Mouse (Mus musculus) layer of hippocampus, adult 2 months (tissue): ENCODE data around the gene Cd109. TPM values are rescaled to one million over a fixed set of nuclear protein-coding genes. Genes with fewer than 3 reads are reported as not detected.

Source experiments
- DNase-seq, 2 experiments: peaks; one replicate each; pipeline ENCODE4 v3.0.0; 2022; ENCODE audit warnings: low spot score in 2 of 2
- H3K27ac ChIP-seq: fragments of 200-600 bp; 2 replicates; pipeline ENCODE4 v1.8.1; 2022
- H3K4me3 ChIP-seq: fragments of 200-600 bp; 2 replicates; pipeline ENCODE4 v1.8.1; 2022; ENCODE audit warnings: mild to moderate bottlenecking
- CTCF ChIP-seq: fragments of 200-600 bp; conservative IDR thresholded peaks from 2 replicates; pipeline ENCODE4 v1.8.1; 2022; ENCODE audit warnings: antibody characterized with exemption, mild to moderate bottlenecking, moderate library complexity
- total RNA-seq, 2 experiments: library from RNA; stranded (reverse); gene quantifications; 2 replicates each; pipeline ENCODE4 v1.2.3; 2021

Cd109 gene
- total RNA-seq, 2 experiments from 2014 or later, result 3.1 to 3.5 TPM

- no peak for TF ChIP-seq CTCF
- no peak for DNase-seq
- no peak overlapping the region for H3K4me3 ChIP-seq
- H3K27ac ChIP-seq, result no peak overlapping the region
These were observed 56.2 kb downstream of the Cd109 start for GRCm38 (mm10) chr9:78671446-78671985.

GRCm38 (mm10) chr9:78700691-78701090 lies 85.3 kb downstream of the Cd109 start:
- DNase-seq, result peak; percentile 35 to 68
- Histone ChIP-seq H3K4me3 (no peak overlapping the region), H3K27ac (no peak overlapping the region)
- TF ChIP-seq CTCF, result peak; percentile 84

- Histone ChIP-seq H3K27ac (no peak overlapping the region), H3K4me3 (no peak overlapping the region)
- DNase-seq, result no peak
- TF ChIP-seq CTCF, result no peak
These were observed 87.3 kb downstream of the Cd109 start for GRCm38 (mm10) chr9:78702509-78703239.

GRCm38 (mm10) chr9:78720888-78721798 lies 105.8 kb downstream of the Cd109 start:
- Histone ChIP-seq H3K27ac (no peak overlapping the region), H3K4me3 (no peak overlapping the region)
- TF ChIP-seq CTCF, result peak; percentile 71
- DNase-seq, result no peak

- TF ChIP-seq CTCF, result no peak
- no peak for DNase-seq
- no peak overlapping the region for H3K4me3 ChIP-seq
These were observed 116.6 kb downstream of the Cd109 start for GRCm38 (mm10) chr9:78731931-78732330.

GRCm38 (mm10) chr9:78735519-78735918 lies 120.2 kb downstream of the Cd109 start:
- no peak for TF ChIP-seq CTCF
- no peak for DNase-seq
- H3K4me3 ChIP-seq, result no peak overlapping the region
- no peak overlapping the region for H3K27ac ChIP-seq

More at GRCm38 (mm10) chr9:78731931-78732330, 116.6 kb downstream of the Cd109 start:
- H3K27ac ChIP-seq, result no peak overlapping the region

GRCm38 (mm10) chr9:78742012-78742411 lies 126.7 kb downstream of the Cd109 start:
- H3K27ac ChIP-seq, result no peak overlapping the region
- no peak for TF ChIP-seq CTCF
- H3K4me3 ChIP-seq, result no peak overlapping the region
- no peak for DNase-seq

- Histone ChIP-seq H3K4me3 (no peak overlapping the region), H3K27ac (no peak overlapping the region)
- no peak for DNase-seq
- no peak for TF ChIP-seq CTCF
These were observed 134.9 kb downstream of the Cd109 start for GRCm38 (mm10) chr9:78750246-78750645.

Other genes starting within 250 kb of the Cd109 start
- gene Dppa5a, start 247.4 kb upstream of the Cd109 start, total RNA-seq, result not detected
- gene Ooep, start 236.8 kb upstream of the Cd109 start, total RNA-seq, result under 1 TPM in 1 of 2 experiments, not detected in 1; 0.17 TPM
- not detected for gene Ddx43, start 219.8 kb upstream of the Cd109 start, total RNA-seq
- gene Cgas, start 172.3 kb upstream of the Cd109 start, total RNA-seq, result under 1 TPM; 0.79 to 0.92 TPM
- 10 to 100 TPM; 25.1 to 25.8 TPM for gene Mto1, start 167.3 kb upstream of the Cd109 start, total RNA-seq
- 1 to 10 TPM; 1.3 to 1.5 TPM for gene Gm17324, start 166.8 kb upstream of the Cd109 start, total RNA-seq
- gene Eef1a1, start 126.4 kb upstream of the Cd109 start, total RNA-seq, result 1,000 to 10,000 TPM; 3,119 to 3,317 TPM
- 10 to 100 TPM; 23.0 to 24.5 TPM for gene Slc17a5, start 27.5 kb upstream of the Cd109 start, total RNA-seq